Mouse (Mus musculus) small intestine, adult 2 months (tissue): ENCODE measurements around the gene Wif1. TPM values are rescaled to one million over a fixed set of nuclear protein-coding genes. Genes with fewer than 3 reads are reported as not detected.

ENCODE experiments used
- H3K27ac ChIP-seq: fragments of 200-500 bp; 2 replicates; pipeline ENCODE4 v1.5.1; 2012; ENCODE audit warnings: low read depth, low read length, control low read depth, inconsistent platforms; ENCODE audit not compliant: insufficient read depth
- H3K27me3 ChIP-seq: fragments of 200-500 bp; 2 replicates; pipeline ENCODE4 v1.6.1; 2012; ENCODE audit warnings: mild to moderate bottlenecking, moderate library complexity, low read length, inconsistent platforms; ENCODE audit not compliant: control insufficient read depth, insufficient read depth
- H3K36me3 ChIP-seq: fragments of 200-500 bp; 2 replicates; pipeline ENCODE4 v1.6.1; 2012; ENCODE audit warnings: mild to moderate bottlenecking, low read length, control low read depth, inconsistent platforms; ENCODE audit not compliant: control insufficient read depth, insufficient read depth
- H3K4me1 ChIP-seq: fragments of 200-500 bp; 2 replicates; pipeline ENCODE4 v1.6.1; 2012; ENCODE audit warnings: low read length, inconsistent platforms, mixed read lengths; ENCODE audit not compliant: control insufficient read depth, insufficient read depth, insufficient read length
- H3K4me3 ChIP-seq: fragments of 200-500 bp; 2 replicates; pipeline ENCODE4 v1.5.1; 2012; ENCODE audit warnings: low read depth, mild to moderate bottlenecking, control low read depth, inconsistent platforms, low read length, moderate library complexity
- CTCF ChIP-seq: fragments of 200-500 bp; IDR thresholded peaks from 2 replicates; pipeline ENCODE4 v1.5.1; 2012; ENCODE audit warnings: low read depth, mild to moderate bottlenecking, control low read depth, inconsistent platforms, low read length, moderate library complexity, mixed read lengths; ENCODE audit not compliant: insufficient replicate concordance, insufficient read length; ENCODE audit errors: extremely low read depth
- POLR2A ChIP-seq: fragments of 200-500 bp; IDR thresholded peaks from 2 replicates; pipeline ENCODE4 v1.6.1; 2012; ENCODE audit warnings: low read depth, mild to moderate bottlenecking, control low read depth, inconsistent platforms, low read length, moderate library complexity
- WGBS: fragments of 180-500 bp; shearing (Covaris S2); methylation state at CpG from one replicate; pipeline ENCODE4 v1.1.7; 2018; 5-methylcytosine and 5-hydroxymethylcytosine counted together
- polyA plus RNA-seq: library from polyadenylated mRNA; depleted of rRNA; stranded (reverse); fragments of >200 nt; gene quantifications from 2 replicates; pipeline ENCODE4 v1.2.3, GENCODE M21; 2012

Gene Wif1
- polyA plus RNA-seq, 1 experiment: 0.51 TPM

- peaks cover 2% of the 10 kb centered on the region; the same call in 1 of the 2 replicates for H3K4me1 ChIP-seq
- no peak overlapping the region for H3K27ac ChIP-seq
- TF ChIP-seq CTCF (no peak), POLR2A (no peak)
- H3K36me3 ChIP-seq: no peaks in the 10 kb centered on the region
- no peaks in the 10 kb centered on the region for H3K27me3 ChIP-seq
- no peak overlapping the region for H3K4me3 ChIP-seq
- WGBS: 62% methylated on average over 6 of the region's 6 CpGs
Measured at GRCm38 (mm10) chr10:121056823-121057222, 23.1 kb downstream of the Wif1 start.

GRCm38 (mm10) chr10:121059043-121060003 is 25.6 kb downstream of the Wif1 start:
- H3K4me3 ChIP-seq: no peak overlapping the region
- H3K36me3 ChIP-seq: no peaks in the 10 kb centered on the region
- no peak overlapping the region for H3K27ac ChIP-seq
- TF ChIP-seq POLR2A (no peak), CTCF (no peak)
- peaks cover 2% of the 10 kb centered on the region; the same call in 1 of the 2 replicates for H3K4me1 ChIP-seq
- WGBS: 33% methylated on average over 23 of the region's 23 CpGs
- no peaks in the 10 kb centered on the region for H3K27me3 ChIP-seq

- H3K4me1 ChIP-seq: no peaks in the 10 kb centered on the region; the same call in 1 of the 2 replicates
- no peaks in the 10 kb centered on the region for H3K36me3 ChIP-seq
- TF ChIP-seq CTCF (no peak), POLR2A (no peak)
- H3K4me3 ChIP-seq: no peak overlapping the region
- no peak overlapping the region for H3K27ac ChIP-seq
- H3K27me3 ChIP-seq: no peaks in the 10 kb centered on the region
- 92% methylated on average over 5 of the region's 5 CpGs for WGBS
Measured at GRCm38 (mm10) chr10:121061336-121061835, 27.6 kb downstream of the Wif1 start.

- Histone ChIP-seq H3K4me1 (no peaks in the 10 kb centered on the region; the same call in 1 of the 2 replicates), H3K36me3 (no peaks in the 10 kb centered on the region), H3K27ac (no peak overlapping the region), H3K4me3 (no peak overlapping the region), H3K27me3 (no peaks in the 10 kb centered on the region)
- no peak for TF ChIP-seq POLR2A
- no peak for TF ChIP-seq CTCF
- WGBS: 90% methylated on average over 8 of the region's 8 CpGs
Measured at GRCm38 (mm10) chr10:121062704-121063103, 28.9 kb downstream of the Wif1 start.

- Histone ChIP-seq H3K27ac (no peak overlapping the region), H3K36me3 (no peaks in the 10 kb centered on the region), H3K4me3 (no peak overlapping the region), H3K4me1 (no peaks in the 10 kb centered on the region), H3K27me3 (no peaks in the 10 kb centered on the region)
- 85% methylated on average over 7 of the region's 7 CpGs for WGBS
- no peak for TF ChIP-seq CTCF
Measured at GRCm38 (mm10) chr10:121067416-121067951, 33.7 kb downstream of the Wif1 start.

GRCm38 (mm10) chr10:121068003-121068402 is 34.2 kb downstream of the Wif1 start:
- Histone ChIP-seq H3K4me1 (no peaks in the 10 kb centered on the region), H3K36me3 (no peaks in the 10 kb centered on the region), H3K27me3 (no peaks in the 10 kb centered on the region), H3K27ac (no peak overlapping the region), H3K4me3 (no peak overlapping the region)
- TF ChIP-seq POLR2A: no peak
- WGBS: 30% methylated on average over 1 of the region's 1 CpGs

- WGBS: 65% methylated on average over 7 of the region's 7 CpGs
- H3K36me3 ChIP-seq: no peaks in the 10 kb centered on the region
- H3K27ac ChIP-seq: no peak overlapping the region
- TF ChIP-seq CTCF: no peak
- no peak for TF ChIP-seq POLR2A
- H3K4me3 ChIP-seq: no peak overlapping the region
- H3K4me1 ChIP-seq: no peaks in the 10 kb centered on the region
- H3K27me3 ChIP-seq: no peaks in the 10 kb centered on the region; the same call in 1 of the 2 replicates
Measured at GRCm38 (mm10) chr10:121070742-121071141, 37.0 kb downstream of the Wif1 start.
